Mouse (Mus musculus) testis, adult 2 months (tissue): Measurements from ENCODE around the gene Hepacam. TPM values are rescaled to one million over a fixed set of nuclear protein-coding genes. Genes with fewer than 3 reads are reported as not detected.

Source experiments
- H3K27ac ChIP-seq: fragments of 200-500 bp; 2 replicates; pipeline ENCODE4 v1.5.1; 2012; ENCODE audit warnings: low read depth, low read length; ENCODE audit not compliant: control insufficient read depth, insufficient read depth
- H3K27me3 ChIP-seq: fragments of 200-500 bp; 2 replicates; pipeline ENCODE4 v1.6.1; 2012; ENCODE audit warnings: mild to moderate bottlenecking, low read length, moderate library complexity; ENCODE audit not compliant: control insufficient read depth, insufficient read depth
- H3K36me3 ChIP-seq: fragments of 200-500 bp; 2 replicates; pipeline ENCODE4 v1.6.1; 2012; ENCODE audit warnings: mild to moderate bottlenecking, low read length; ENCODE audit not compliant: control insufficient read depth, insufficient read depth
- H3K4me1 ChIP-seq: fragments of 200-500 bp; 2 replicates; pipeline ENCODE4 v1.6.1; 2012; ENCODE audit warnings: low read length; ENCODE audit not compliant: control insufficient read depth, insufficient read depth
- H3K4me3 ChIP-seq: fragments of 200-500 bp; 2 replicates; pipeline ENCODE4 v1.5.1; 2012; ENCODE audit warnings: low read depth, mild to moderate bottlenecking, low read length, moderate library complexity, mixed read lengths; ENCODE audit not compliant: control insufficient read depth
- CTCF ChIP-seq: fragments of 200-500 bp; IDR thresholded peaks from 2 replicates; pipeline ENCODE4 v1.5.1; 2012; ENCODE audit warnings: low read depth, mild to moderate bottlenecking, inconsistent platforms, low read length, moderate library complexity; ENCODE audit not compliant: control insufficient read depth, insufficient read depth, insufficient replicate concordance
- POLR2A ChIP-seq: fragments of 200-500 bp; IDR thresholded peaks from 2 replicates; pipeline ENCODE4 v1.6.1; 2012; ENCODE audit warnings: low read depth, mild to moderate bottlenecking, inconsistent platforms, low read length, moderate library complexity; ENCODE audit not compliant: control insufficient read depth
- polyA plus RNA-seq: library from polyadenylated mRNA; depleted of rRNA; stranded (reverse); fragments of >200 nt; gene quantifications from 2 replicates; pipeline ENCODE4 v1.2.3, GENCODE M21; 2012

Gene Hepacam
- polyA plus RNA-seq, 1 experiment: 21.3 TPM

DNA sequence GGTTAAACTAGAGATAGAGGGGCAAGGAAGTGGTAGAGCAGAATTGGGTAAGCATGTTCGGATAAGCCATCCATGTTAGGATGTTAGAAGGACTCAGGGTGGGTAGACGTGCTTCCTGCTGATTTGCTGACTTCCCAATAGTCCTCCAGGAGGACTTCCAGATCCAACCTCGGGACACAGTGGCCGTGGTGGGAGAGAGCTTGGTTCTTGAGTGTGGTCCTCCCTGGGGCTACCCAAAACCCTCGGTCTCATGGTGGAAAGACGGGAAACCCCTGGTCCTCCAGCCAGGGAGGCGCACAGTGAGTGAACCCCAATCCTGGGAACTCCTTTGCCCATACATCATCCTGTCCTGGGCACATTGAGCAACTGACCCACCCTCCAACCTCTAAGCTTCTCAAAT, 35.9 kb downstream of the Hepacam start:
- H3K4me3 ChIP-seq: no peak overlapping the region
- H3K27me3 ChIP-seq: no peaks in the 10 kb centered on the region
- no peaks in the 10 kb centered on the region for H3K36me3 ChIP-seq
- H3K27ac ChIP-seq: no peak overlapping the region
- TF ChIP-seq POLR2A (no peak), CTCF (no peak)
- peaks cover 4% of the 10 kb centered on the region for H3K4me1 ChIP-seq

DNA sequence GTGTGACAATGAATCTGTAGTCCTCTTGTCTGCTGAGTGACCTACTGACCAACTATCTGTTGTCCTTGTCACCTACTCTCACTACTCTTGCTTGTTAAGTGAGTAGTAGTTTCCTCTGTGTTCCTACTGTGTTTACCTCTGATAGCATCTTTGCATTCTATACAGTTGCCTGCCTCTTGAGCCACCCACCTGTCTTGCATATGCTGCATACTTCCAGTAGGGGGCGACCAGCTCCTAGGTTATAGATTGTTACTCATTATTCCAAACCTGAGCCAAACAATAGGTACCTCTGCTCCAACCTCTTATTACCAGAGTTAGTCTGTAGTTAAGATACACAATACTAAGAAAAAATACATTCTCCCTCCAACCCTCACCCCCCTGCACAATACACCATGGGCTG, 39.2 kb downstream of the Hepacam start:
- no peaks in the 10 kb centered on the region for H3K27me3 ChIP-seq
- TF ChIP-seq CTCF (peak; percentile 55; the same call in 1 of the 2 replicates), POLR2A (no peak)

DNA sequence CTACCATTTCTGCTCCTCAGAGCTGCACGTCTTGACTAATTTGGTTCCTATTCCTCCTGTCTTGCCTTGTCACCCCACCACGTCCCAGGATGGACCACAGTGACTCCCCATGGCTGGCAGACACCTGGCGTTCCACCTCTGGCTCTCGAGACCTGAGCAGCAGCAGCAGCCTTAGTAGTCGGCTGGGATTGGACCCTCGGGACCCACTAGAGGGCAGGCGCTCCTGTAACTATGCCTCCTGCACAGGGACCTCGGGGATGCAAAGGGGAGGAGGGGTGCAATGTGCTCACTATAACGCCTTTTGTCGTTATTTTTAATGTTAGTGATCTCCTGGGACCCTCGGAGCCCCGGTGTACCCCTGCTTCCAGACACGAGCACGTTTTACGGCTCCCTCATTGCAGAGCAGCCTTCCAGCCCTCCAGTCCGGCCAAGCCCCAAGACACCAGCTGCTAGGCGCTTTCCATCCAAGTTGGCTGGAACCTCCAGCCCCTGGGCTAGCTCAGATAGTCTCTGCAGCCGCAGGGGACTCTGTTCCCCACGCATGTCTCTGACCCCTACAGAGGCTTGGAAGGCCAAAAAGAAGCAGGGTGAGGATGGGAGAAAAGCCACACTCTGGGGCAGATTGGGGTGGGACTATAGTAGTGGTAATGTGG, 40.8 kb downstream of the Hepacam start:
- no peaks in the 10 kb centered on the region for H3K27me3 ChIP-seq
- TF ChIP-seq POLR2A (no peak), CTCF (0 out of 2 replicates have a peak, but pooled peaks have one; percentile 0)
- no peak overlapping the region for H3K4me3 ChIP-seq
- H3K4me1 ChIP-seq: peaks cover 16% of the 10 kb centered on the region
- H3K36me3 ChIP-seq: no peaks in the 10 kb centered on the region
- no peak overlapping the region for H3K27ac ChIP-seq

More for the DNA sequence above, 39.2 kb downstream of the Hepacam start:
- no peak overlapping the region for H3K27ac ChIP-seq
- no peaks in the 10 kb centered on the region for H3K36me3 ChIP-seq
- no peak overlapping the region for H3K4me3 ChIP-seq
- peaks cover 15% of the 10 kb centered on the region for H3K4me1 ChIP-seq

DNA sequence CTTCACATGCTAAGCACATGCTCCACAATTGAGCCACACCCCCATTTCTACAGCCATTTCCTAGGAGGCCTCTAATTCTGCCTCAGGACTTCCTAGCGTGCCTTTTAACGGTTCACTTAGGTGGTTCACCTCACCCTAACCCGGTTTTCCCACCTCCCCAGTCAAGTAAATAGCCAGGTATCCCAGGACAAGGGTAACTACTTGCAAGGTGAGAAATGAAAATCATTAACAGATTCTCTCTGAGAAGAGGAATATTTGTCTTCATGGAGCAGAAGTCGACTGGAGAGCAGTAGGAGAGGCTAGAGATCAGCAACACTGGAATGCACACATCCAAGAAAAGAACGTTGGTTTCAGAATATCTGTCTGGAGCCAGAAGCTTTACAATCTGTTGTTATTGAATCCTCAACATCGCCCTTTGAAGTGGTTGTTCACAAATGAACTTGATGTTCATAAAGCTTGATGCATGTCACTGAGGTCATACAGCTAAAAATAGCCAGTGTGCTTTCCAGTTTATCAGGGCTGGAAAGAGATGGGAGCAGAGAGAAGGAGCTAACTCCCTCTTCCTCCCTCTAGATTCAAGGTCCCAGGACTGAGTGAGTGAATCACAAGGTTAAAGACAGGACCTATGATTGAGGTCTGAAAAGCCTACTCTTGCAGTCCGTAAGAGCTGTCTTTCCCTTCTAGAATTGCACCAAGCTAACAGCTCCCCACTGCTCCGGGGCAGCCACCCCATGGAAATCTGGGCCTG, 42.7 kb downstream of the Hepacam start:
- no peaks in the 10 kb centered on the region for H3K27me3 ChIP-seq
- H3K36me3 ChIP-seq: no peaks in the 10 kb centered on the region
- TF ChIP-seq POLR2A (no peak), CTCF (no peak)
- H3K4me1 ChIP-seq: peaks cover 16% of the 10 kb centered on the region
- H3K4me3 ChIP-seq: no peak overlapping the region
- H3K27ac ChIP-seq: no peak overlapping the region

DNA sequence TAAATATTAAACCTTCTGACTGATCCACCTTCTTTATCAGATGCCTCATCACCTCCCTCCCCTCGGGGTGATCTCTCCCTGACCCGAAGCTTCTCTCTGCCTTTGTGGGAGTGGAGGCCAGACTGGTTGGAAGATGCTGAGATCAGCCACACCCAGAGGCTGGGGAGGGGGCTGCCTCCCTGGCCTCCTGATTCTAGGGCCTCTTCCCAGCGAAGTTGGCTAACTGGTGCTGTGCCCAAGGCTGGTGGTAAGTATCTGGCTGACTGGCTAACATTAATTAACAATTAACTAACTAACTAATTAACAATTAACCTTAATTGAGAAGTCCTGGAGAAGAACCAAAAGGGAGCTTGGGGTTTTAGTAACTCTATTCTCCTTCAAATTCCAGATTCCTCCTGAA, 45.8 kb downstream of the Hepacam start:
- peaks cover 13% of the 10 kb centered on the region for H3K4me1 ChIP-seq
- H3K4me3 ChIP-seq: no peak overlapping the region
- H3K27ac ChIP-seq: no peak overlapping the region
- no peaks in the 10 kb centered on the region for H3K36me3 ChIP-seq
- TF ChIP-seq POLR2A (no peak), CTCF (no peak)
- H3K27me3 ChIP-seq: no peaks in the 10 kb centered on the region

DNA sequence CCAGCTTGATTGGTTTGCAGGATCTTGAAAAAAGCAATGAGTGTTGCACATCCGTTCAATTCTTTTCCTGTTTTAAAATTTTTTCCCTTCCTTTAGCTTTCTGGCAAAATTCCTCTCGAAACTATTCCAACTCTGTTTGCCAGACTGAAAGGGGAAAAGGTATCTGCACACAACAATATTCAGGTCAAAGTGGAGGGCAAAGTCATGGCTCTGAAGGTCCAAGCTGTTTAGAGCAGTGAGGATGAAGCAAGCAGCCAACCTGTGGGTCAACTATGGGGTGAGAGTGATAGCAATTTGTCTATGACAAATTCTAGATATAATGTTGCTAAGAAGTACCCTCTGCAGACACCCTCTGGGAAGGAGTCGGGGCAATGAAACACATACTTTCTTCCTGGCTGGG, 47.5 kb downstream of the Hepacam start:
- Histone ChIP-seq H3K4me3 (no peak overlapping the region), H3K36me3 (no peaks in the 10 kb centered on the region), H3K27me3 (no peaks in the 10 kb centered on the region), H3K27ac (no peak overlapping the region), H3K4me1 (peaks cover 12% of the 10 kb centered on the region)
- TF ChIP-seq CTCF (no peak), POLR2A (no peak)

DNA sequence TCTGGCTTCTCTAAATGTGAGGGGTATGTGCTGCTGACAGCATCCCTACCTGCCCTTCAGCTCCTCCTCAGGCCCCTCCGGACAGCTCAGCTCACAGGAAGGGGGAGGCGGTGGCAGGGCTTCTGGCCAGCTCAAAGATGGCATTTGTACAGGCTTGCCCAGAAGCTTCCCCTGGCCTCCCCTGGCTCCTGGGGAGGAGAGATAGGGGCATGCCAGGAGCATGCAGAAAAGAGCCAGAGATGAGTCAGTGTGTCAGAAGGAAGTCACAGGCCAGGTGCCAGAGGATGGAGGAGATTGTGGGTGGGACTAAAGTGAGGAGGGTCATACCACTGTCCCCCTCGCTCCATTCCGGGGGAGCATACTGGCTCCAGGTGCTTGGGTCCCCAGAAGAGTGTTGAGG, 51.6 kb downstream of the Hepacam start:
- H3K27ac ChIP-seq: no peak overlapping the region
- TF ChIP-seq POLR2A: no peak
- TF ChIP-seq CTCF: no peak
- H3K36me3 ChIP-seq: no peaks in the 10 kb centered on the region
- no peaks in the 10 kb centered on the region for H3K27me3 ChIP-seq
- H3K4me1 ChIP-seq: peaks cover 3% of the 10 kb centered on the region; the same call in 1 of the 2 replicates
- no peak overlapping the region for H3K4me3 ChIP-seq
